Mouse (Mus musculus): ENCODE results near the gene Agfg1. TPM values are rescaled to one million over a fixed set of nuclear protein-coding genes. Genes with fewer than 3 reads are reported as not detected.
"Not testable (repeated sequence)": the region's sequence is repeated elsewhere in the genome, so short reads cannot be mapped to it uniquely, and the experiment has no call there.

Agfg1 gene
- polyA plus RNA-seq, 1 experiment from 2014 or later = 25.7 TPM

DNA sequence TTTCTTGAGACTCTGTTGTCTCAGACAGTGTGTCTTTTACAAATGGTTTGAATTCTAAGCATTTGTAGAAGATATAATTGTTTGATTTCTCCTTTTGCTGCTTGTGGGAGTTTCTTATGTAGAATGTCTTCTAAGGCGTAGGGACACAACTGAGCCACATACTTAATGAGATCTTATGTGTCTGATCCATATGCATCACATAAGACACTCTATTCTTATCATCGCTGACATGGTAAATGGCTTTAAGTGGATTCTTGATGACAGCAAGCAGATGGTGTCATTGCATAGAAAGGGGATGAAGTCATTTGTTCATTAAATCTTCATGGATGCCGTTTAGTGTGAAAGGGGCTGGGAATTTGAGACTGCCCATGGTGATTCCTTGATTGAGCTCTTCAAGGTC, 66.6 kb downstream of the Agfg1 start:
- Histone ChIP-seq H3K27me3 (ENCODE audit: control insufficient read depth, insufficient read depth, low read depth, low read length) (no peaks in the 10 kb centered on the region), H3K36me3 (ENCODE audit: control insufficient read depth, insufficient read depth, low read length) (peaks cover 4% of the 10 kb centered on the region; the same call in 1 of the 2 replicates), H3K4me1 (ENCODE audit: control insufficient read depth, insufficient read depth, low read length) (no peaks in the 10 kb centered on the region), H3K9me3 (replicated peaks; ENCODE audit: control insufficient read depth, low read length, poor library complexity, severe bottlenecking) (no peaks in the 10 kb centered on the region), H3K4me2 (ENCODE audit: low read length) (no peak overlapping the region), H3K9ac (ENCODE audit: low read depth, low read length) (no peak overlapping the region), H3K4me3 (ENCODE audit: low read depth, low read length) (no peak overlapping the region), H3K27ac (ENCODE audit: low read length) (no peak overlapping the region)
- WGBS = 40% methylated on average over 3 of the region's 3 CpGs
- no peak for ATAC-seq

DNA sequence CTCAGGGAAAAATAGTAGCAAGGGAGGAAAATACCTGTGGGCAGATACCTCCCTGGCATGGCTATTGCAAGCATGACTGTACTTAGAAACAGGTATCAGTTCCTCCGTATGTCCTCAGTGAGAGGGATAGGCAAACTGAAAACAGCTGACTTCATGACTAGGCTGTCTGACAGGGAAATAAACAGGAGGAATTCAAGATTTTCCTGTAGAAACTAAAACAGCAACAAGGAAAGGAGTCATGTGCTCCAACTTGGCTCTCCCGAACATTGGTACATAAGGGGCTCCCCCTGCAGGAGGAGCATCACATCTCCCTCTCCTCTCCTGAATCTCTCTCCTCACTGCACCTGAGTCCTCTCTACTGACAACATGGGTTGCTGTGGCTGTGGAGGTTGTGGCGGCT, 73.7 kb downstream of the Agfg1 start, which contains the start of gene A030005L19Rik:
Gene A030005L19Rik (plus strand): TSS at position 301 of the 400 bp plus-strand sequence.
- no peaks in the 10 kb centered on the region for H3K9me3 ChIP-seq (replicated peaks; ENCODE audit: control insufficient read depth, low read length, poor library complexity, severe bottlenecking)
- H3K4me1 ChIP-seq (ENCODE audit: control insufficient read depth, insufficient read depth, low read length) = no peaks in the 10 kb centered on the region
- no peak within 1 kb of the TSS for H3K27ac ChIP-seq (ENCODE audit: low read length)
- 93% methylated on average over 3 of the region's 3 CpGs for WGBS
- no peaks in the 10 kb centered on the region for H3K27me3 ChIP-seq (ENCODE audit: control insufficient read depth, insufficient read depth, low read depth, low read length)
- no peak for ATAC-seq
- no peaks in the 10 kb centered on the region for H3K36me3 ChIP-seq (ENCODE audit: control insufficient read depth, insufficient read depth, low read length)
- H3K9ac ChIP-seq (ENCODE audit: low read depth, low read length) = no peak within 1 kb of the TSS
- H3K4me2 ChIP-seq (ENCODE audit: low read length) = no peak within 1 kb of the TSS
- H3K4me3 ChIP-seq (ENCODE audit: low read depth, low read length) = no peak within 1 kb of the TSS

DNA sequence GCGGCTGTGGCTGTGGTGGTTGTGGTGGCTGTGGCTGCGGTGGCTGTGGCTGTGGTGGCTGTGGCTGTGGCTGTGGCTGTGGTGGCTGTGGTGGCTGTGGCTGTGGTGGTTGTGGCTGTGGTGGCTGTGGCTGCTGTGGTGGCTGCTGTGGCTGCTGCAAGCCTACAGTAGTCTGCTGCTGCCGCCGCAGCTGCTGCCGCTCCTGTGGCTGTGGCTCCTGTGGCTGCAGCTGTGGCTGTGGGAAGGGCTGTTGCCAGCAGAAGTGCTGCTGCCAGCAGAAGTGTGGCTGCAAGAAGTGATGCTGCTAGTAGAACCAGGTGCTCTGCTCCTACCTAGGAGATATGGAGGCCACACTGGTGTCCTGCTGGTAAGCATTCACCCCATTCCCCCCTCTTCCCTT, 74.2 kb downstream of the Agfg1 start:
- not testable (repeated sequence) for H3K4me1 ChIP-seq (ENCODE audit: control insufficient read depth, insufficient read depth, low read length)

DNA sequence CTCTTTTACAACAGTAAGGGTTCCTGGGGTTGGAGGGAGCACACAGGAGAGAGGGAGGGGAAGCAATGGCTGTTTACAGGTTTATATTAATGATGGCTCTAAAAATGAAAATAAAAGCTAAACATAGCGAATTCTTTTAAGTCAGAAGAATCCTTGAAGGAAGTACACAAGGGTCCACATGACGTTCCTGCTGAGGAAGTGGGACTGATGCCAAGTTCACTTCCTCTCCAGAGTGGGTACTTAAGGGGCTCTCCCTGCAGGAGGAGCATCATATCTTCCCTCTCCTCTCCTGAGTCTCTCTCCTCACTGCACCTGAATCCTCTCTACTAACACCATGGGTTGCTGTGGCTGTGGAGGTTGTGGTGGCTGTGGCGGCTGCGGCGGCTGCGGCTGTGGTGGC, 85.4 kb downstream of the Agfg1 start, which contains the start of gene A030014E15Rik:
Gene A030014E15Rik (plus strand): TSS at position 268 of the 400 bp plus-strand sequence.
- no peaks in the 10 kb centered on the region for H3K36me3 ChIP-seq (ENCODE audit: control insufficient read depth, insufficient read depth, low read length)
- no peak within 1 kb of the TSS for H3K4me3 ChIP-seq (ENCODE audit: low read depth, low read length)
- H3K4me2 ChIP-seq (ENCODE audit: low read length) = no peak within 1 kb of the TSS
- H3K9me3 ChIP-seq (replicated peaks; ENCODE audit: control insufficient read depth, low read length, poor library complexity, severe bottlenecking) = no peaks in the 10 kb centered on the region
- H3K4me1 ChIP-seq (ENCODE audit: control insufficient read depth, insufficient read depth, low read length) = no peaks in the 10 kb centered on the region
- H3K9ac ChIP-seq (ENCODE audit: low read depth, low read length) = no peak within 1 kb of the TSS
- 91% methylated on average over 6 of the region's 6 CpGs for WGBS
- no peak within 1 kb of the TSS for H3K27ac ChIP-seq (ENCODE audit: low read length)
- H3K27me3 ChIP-seq (ENCODE audit: control insufficient read depth, insufficient read depth, low read depth, low read length) = no peaks in the 10 kb centered on the region
- no peak for ATAC-seq

More for the DNA sequence above, 74.2 kb downstream of the Agfg1 start:
- not testable (repeated sequence) for H3K9me3 ChIP-seq (replicated peaks; ENCODE audit: control insufficient read depth, low read length, poor library complexity, severe bottlenecking); H3K4me2 ChIP-seq (ENCODE audit: low read length); ATAC-seq; H3K4me3 ChIP-seq (ENCODE audit: low read depth, low read length); H3K9ac ChIP-seq (ENCODE audit: low read depth, low read length); H3K27ac ChIP-seq (ENCODE audit: low read length); H3K36me3 ChIP-seq (ENCODE audit: control insufficient read depth, insufficient read depth, low read length); H3K27me3 ChIP-seq (ENCODE audit: control insufficient read depth, insufficient read depth, low read depth, low read length)
- 96% methylated on average over 5 of the region's 5 CpGs for WGBS

DNA sequence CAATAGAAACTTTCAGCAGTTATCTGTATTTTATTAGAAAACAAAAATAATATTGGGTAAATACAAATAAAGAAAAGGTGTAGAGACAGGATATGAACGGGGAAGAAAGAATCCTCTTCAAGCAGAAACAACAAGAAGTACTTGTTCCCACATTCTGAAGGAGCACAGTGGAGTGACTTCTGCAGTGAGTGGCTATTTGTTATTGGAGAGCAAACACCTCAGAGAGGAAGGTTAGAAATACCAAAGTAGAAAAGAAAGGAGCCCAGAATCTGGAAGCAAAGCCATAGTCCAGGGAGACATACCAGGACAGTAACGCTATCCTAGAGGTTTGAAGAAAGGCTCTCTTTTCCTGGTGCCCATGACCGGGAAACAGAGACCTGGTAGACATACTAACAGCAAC, 91.3 kb downstream of the Agfg1 start:
- not testable (repeated sequence) for H3K4me2 ChIP-seq (ENCODE audit: low read length); H3K4me1 ChIP-seq (ENCODE audit: control insufficient read depth, insufficient read depth, low read length); H3K36me3 ChIP-seq (ENCODE audit: control insufficient read depth, insufficient read depth, low read length); H3K27me3 ChIP-seq (ENCODE audit: control insufficient read depth, insufficient read depth, low read depth, low read length); H3K4me3 ChIP-seq (ENCODE audit: low read depth, low read length); H3K27ac ChIP-seq (ENCODE audit: low read length); H3K9ac ChIP-seq (ENCODE audit: low read depth, low read length); ATAC-seq; H3K9me3 ChIP-seq (replicated peaks; ENCODE audit: control insufficient read depth, low read length, poor library complexity, severe bottlenecking)
- 87% methylated on average over 3 of the region's 3 CpGs for WGBS

DNA sequence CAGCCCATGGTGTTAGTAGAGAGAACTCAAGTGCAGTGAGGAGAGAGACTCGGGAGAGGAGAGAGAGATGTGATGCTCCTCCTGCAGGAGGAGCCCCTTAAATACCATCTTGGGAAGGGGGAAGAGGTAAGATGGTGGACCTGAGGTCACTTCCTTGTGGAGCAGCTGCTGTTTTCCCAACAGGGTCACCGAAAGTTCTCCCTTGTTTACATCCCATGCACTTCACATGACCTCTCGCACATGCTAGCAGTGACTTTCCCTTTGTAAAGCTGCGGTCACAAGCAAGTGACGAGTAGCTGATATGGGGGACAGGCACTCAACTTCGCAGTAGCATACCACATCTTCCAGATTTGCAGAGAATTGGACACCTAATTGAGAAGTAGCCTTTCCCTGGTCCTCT, 92.0 kb downstream of the Agfg1 start, which contains the start of gene Gm6217:
Gene Gm6217 (minus strand): TSS at position 74 of the 400 bp plus-strand sequence.
- H3K4me2 ChIP-seq (ENCODE audit: low read length); H3K27ac ChIP-seq (ENCODE audit: low read length); H3K9ac ChIP-seq (ENCODE audit: low read depth, low read length); H3K36me3 ChIP-seq (ENCODE audit: control insufficient read depth, insufficient read depth, low read length); H3K4me3 ChIP-seq (ENCODE audit: low read depth, low read length); H3K4me1 ChIP-seq (ENCODE audit: control insufficient read depth, insufficient read depth, low read length); H3K9me3 ChIP-seq (replicated peaks; ENCODE audit: control insufficient read depth, low read length, poor library complexity, severe bottlenecking); ATAC-seq; H3K27me3 ChIP-seq (ENCODE audit: control insufficient read depth, insufficient read depth, low read depth, low read length): not testable (repeated sequence)
- no CpG with 5 or more reads among the region's 6 CpGs for WGBS

DNA sequence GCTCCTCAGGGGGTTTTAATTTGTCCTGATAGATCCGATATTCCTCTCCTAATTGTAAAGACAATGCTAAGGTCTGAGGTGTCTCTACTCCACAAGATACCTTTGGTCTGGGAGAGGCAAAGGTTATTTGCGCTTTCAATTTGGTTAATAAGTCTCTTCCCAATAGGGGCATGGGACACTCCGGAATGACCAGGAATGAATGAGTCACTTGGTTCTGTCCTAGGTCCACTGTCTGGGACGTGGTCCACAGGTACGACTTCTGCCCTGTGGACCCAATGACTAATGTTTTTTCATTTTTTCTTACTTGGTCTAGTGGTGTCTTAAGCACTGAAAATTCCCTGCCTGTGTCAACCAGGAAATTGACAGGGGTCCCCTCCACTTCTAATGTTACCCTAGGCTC, 99.4 kb downstream of the Agfg1 start:
- Histone ChIP-seq H3K4me2 (ENCODE audit: low read length) (no peak overlapping the region), H3K27ac (ENCODE audit: low read length) (no peak overlapping the region), H3K9me3 (replicated peaks; ENCODE audit: control insufficient read depth, low read length, poor library complexity, severe bottlenecking) (no peaks in the 10 kb centered on the region), H3K27me3 (ENCODE audit: control insufficient read depth, insufficient read depth, low read depth, low read length) (no peaks in the 10 kb centered on the region), H3K36me3 (ENCODE audit: control insufficient read depth, insufficient read depth, low read length) (no peaks in the 10 kb centered on the region), H3K4me3 (ENCODE audit: low read depth, low read length) (no peak overlapping the region), H3K4me1 (ENCODE audit: control insufficient read depth, insufficient read depth, low read length) (no peaks in the 10 kb centered on the region), H3K9ac (ENCODE audit: low read depth, low read length) (no peak overlapping the region)
- ATAC-seq = no peak
- WGBS = 97% methylated on average over 5 of the region's 5 CpGs

DNA sequence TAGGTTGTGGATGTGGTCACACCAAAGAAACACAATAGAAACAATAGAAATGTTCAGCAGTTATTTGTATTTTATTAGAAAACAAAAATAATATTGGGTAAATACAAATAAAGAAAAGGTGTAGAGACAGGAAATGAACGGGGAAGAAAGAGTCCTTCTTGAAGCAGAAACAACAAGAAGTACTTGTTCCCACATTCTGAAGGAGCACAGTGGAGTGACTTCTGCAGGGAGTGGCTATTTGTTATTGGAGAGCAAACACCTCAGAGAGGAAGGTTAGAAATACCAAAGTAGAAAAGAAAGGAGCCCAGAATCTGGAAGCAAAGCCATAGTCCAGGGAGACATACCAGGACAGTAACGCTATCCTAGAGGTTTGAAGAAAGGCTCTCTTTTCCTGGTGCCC, 103.2 kb downstream of the Agfg1 start:
- H3K9me3 ChIP-seq (replicated peaks; ENCODE audit: control insufficient read depth, low read length, poor library complexity, severe bottlenecking); H3K36me3 ChIP-seq (ENCODE audit: control insufficient read depth, insufficient read depth, low read length); H3K27ac ChIP-seq (ENCODE audit: low read length); H3K4me3 ChIP-seq (ENCODE audit: low read depth, low read length); ATAC-seq; H3K4me2 ChIP-seq (ENCODE audit: low read length); H3K4me1 ChIP-seq (ENCODE audit: control insufficient read depth, insufficient read depth, low read length); H3K9ac ChIP-seq (ENCODE audit: low read depth, low read length); H3K27me3 ChIP-seq (ENCODE audit: control insufficient read depth, insufficient read depth, low read depth, low read length): not testable (repeated sequence)
- WGBS = 80% methylated on average over 1 of the region's 2 CpGs

DNA sequence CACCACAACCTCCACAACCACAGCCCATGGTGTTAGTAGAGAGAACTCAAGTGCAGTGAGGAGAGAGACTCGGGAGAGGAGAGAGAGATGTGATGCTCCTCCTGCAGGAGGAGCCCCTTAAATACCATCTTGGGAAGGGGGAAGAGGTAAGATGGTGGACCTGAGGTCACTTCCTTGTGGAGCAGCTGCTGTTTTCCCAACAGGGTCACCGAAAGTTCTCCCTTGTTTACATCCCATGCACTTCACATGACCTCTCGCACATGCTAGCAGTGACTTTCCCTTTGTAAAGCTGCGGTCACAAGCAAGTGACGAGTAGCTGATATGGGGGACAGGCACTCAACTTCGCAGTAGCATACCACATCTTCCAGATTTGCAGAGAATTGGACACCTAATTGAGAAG, 104.0 kb downstream of the Agfg1 start, which contains the start of gene A030003K21Rik:
Gene A030003K21Rik (minus strand): TSS at position 94 of the 400 bp plus-strand sequence.
- not testable (repeated sequence) for H3K27ac ChIP-seq (ENCODE audit: low read length); ATAC-seq; H3K27me3 ChIP-seq (ENCODE audit: control insufficient read depth, insufficient read depth, low read depth, low read length); H3K4me1 ChIP-seq (ENCODE audit: control insufficient read depth, insufficient read depth, low read length); H3K36me3 ChIP-seq (ENCODE audit: control insufficient read depth, insufficient read depth, low read length); H3K9me3 ChIP-seq (replicated peaks; ENCODE audit: control insufficient read depth, low read length, poor library complexity, severe bottlenecking); H3K4me3 ChIP-seq (ENCODE audit: low read depth, low read length); H3K9ac ChIP-seq (ENCODE audit: low read depth, low read length); H3K4me2 ChIP-seq (ENCODE audit: low read length)
- WGBS = no CpG with 5 or more reads among the region's 6 CpGs

All from midbrain, embryonic 16.5 days (tissue).